Mouse (Mus musculus): ENCODE measurements around the gene Klhl11. TPM values are rescaled to one million over a fixed set of nuclear protein-coding genes. Genes with fewer than 3 reads are reported as not detected.

The Klhl11 gene
- polyA plus RNA-seq, 1 experiment from 2014 or later: 6.6 TPM

DNA sequence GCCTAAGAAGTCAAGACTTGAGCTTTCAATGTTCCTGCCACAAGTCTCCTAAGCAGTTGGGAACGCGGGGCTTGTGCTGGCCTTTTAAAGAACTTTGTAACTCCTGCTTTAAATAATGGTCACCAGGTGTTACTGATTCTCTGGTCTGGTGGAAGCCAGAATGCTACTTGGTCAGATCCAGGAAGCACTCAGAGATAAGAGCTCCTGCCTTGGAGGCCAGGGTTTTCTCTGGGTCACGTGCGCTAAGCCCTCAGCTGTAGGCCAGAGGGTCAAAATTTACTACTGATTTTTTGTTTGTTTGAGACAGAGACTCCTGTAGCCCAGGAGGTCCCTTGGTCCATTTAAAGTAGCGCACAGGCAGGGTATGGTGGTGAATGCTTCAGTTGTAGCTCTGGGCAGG lies 40.5 kb downstream of the Klhl11 start:
- Histone ChIP-seq H3K4me1 (peaks cover 39% of the 10 kb centered on the region), H3K27ac (replicated peaks) (no peak overlapping the region), H3K4me3 (no peak overlapping the region), H3K36me3 (peaks cover 67% of the 10 kb centered on the region), H3K27me3 (replicated peaks) (no peaks in the 10 kb centered on the region), H3K9ac (peak overlapping the region; percentile 24; the same call in 1 of the 2 replicates), H3K9me3 (no peaks in the 10 kb centered on the region), H3K4me2 (no peak overlapping the region)
- WGBS: 67% methylated on average over 5 of the region's 5 CpGs
- no peak for ATAC-seq (ENCODE audit: extremely low read depth, insufficient number of reproducible peaks, low FRiP score, low TSS enrichment)

GRCm38 (mm10) chr11:100430052-100430451 lies 42.5 kb downstream of the Klhl11 start:
- Histone ChIP-seq H3K9ac (peak overlapping the region; percentile 8; the same call in 1 of the 2 replicates), H3K36me3 (peaks cover 52% of the 10 kb centered on the region), H3K4me2 (no peak overlapping the region), H3K4me1 (peaks cover 49% of the 10 kb centered on the region), H3K9me3 (no peaks in the 10 kb centered on the region), H3K27me3 (replicated peaks) (no peaks in the 10 kb centered on the region), H3K4me3 (no peak overlapping the region), H3K27ac (replicated peaks) (peak overlapping the region; percentile 86)
- ATAC-seq (ENCODE audit: extremely low read depth, insufficient number of reproducible peaks, low FRiP score, low TSS enrichment): no peak
- WGBS: 44% methylated on average over 7 of the region's 7 CpGs

DNA sequence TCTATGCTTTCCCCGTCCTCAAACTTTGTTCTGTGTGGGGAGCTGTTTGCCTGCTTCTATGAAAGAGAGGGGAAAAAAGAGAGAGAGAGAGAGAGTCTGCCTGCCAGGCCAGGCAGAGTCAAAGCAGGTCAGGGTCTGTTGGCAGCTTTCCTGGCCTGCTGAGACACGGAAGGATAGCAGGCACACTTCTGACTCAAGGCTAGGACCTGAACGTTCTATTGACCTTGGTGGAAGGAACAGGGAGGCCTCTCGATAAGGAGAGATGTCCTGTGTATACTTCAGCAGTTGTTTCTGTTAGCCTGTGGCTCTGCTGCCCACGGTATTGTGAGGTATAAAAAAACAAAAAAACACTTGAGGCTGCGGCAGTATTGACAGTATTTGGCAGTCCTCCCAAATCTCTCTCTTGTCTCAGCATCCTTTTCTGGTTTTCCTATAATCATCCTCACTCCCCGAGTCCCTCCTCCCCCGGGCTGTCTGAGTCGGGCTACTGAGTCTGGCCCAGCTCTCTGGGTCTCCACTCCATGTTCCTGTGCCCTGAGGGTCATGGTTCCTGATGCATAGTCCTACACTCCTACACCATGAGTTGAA lies 43.8 kb downstream of the Klhl11 start:
- Histone ChIP-seq H3K4me1 (peaks cover 49% of the 10 kb centered on the region), H3K27ac (replicated peaks) (peak overlapping the region; percentile 86), H3K9me3 (no peaks in the 10 kb centered on the region), H3K4me3 (no peak overlapping the region), H3K9ac (peak overlapping the region; percentile 58), H3K4me2 (no peak overlapping the region), H3K36me3 (peaks cover 55% of the 10 kb centered on the region), H3K27me3 (replicated peaks) (no peaks in the 10 kb centered on the region)
- ATAC-seq (ENCODE audit: extremely low read depth, insufficient number of reproducible peaks, low FRiP score, low TSS enrichment): no peak
- 24% methylated on average over 9 of the region's 9 CpGs for WGBS

DNA sequence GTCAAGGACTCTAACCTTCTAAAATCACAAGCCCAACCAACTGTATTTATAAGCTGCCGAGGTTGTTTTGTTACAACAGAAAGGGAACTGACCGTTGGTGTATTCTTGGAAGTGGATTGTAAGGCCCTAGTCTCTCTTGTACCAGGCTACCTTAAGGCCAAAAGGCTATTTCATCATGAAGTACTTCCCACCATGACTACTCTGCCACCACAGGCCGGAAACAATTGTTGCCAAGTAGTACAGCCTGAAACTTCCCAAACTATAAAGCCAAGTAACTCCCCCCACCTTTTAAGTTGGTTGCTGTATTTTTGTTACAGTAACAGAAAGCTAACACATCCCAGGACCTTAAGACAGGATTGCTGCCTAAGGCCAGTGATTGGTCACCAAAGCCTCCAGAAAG lies 45.7 kb downstream of the Klhl11 start:
- Histone ChIP-seq H3K4me1 (peaks cover 45% of the 10 kb centered on the region), H3K4me2 (no peak overlapping the region), H3K9me3 (no peaks in the 10 kb centered on the region), H3K27me3 (replicated peaks) (no peaks in the 10 kb centered on the region), H3K27ac (replicated peaks) (no peak overlapping the region), H3K36me3 (peaks cover 57% of the 10 kb centered on the region), H3K9ac (0 out of 2 replicates have a peak overlapping the region, but pooled peaks have one; percentile 64), H3K4me3 (no peak overlapping the region)
- no peak for ATAC-seq (ENCODE audit: extremely low read depth, insufficient number of reproducible peaks, low FRiP score, low TSS enrichment)
- 63% methylated on average over 3 of the region's 3 CpGs for WGBS

DNA sequence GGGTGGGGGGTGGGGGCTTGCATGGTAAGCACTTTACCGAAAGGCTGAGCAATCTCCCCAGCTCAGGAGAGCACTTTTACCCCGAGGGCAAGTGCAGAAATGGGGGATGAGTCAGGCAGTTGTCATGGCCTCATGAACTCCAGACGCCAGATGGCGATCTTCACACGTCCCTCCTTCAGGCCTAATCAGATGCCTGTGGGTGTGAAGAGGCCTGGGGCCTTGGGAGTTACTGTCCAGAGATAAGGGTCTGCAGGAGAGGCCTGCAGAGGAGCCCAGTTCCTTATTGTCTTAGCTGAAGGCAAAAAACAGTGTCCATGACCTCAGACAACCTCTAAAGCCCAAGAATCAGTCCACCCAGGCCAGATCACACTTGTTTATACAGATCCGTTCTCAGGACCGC lies 46.7 kb downstream of the Klhl11 start:
- WGBS: 15% methylated on average over 7 of the region's 7 CpGs
- no peak overlapping the region for H3K4me3 ChIP-seq
- ATAC-seq (ENCODE audit: extremely low read depth, insufficient number of reproducible peaks, low FRiP score, low TSS enrichment): no peak
- peaks cover 39% of the 10 kb centered on the region for H3K4me1 ChIP-seq
- H3K36me3 ChIP-seq: peaks cover 62% of the 10 kb centered on the region
- no peaks in the 10 kb centered on the region for H3K9me3 ChIP-seq
- H3K27ac ChIP-seq (replicated peaks): no peak overlapping the region
- no peaks in the 10 kb centered on the region for H3K27me3 ChIP-seq (replicated peaks)
- H3K9ac ChIP-seq: peak overlapping the region; percentile 64
- H3K4me2 ChIP-seq: no peak overlapping the region

DNA sequence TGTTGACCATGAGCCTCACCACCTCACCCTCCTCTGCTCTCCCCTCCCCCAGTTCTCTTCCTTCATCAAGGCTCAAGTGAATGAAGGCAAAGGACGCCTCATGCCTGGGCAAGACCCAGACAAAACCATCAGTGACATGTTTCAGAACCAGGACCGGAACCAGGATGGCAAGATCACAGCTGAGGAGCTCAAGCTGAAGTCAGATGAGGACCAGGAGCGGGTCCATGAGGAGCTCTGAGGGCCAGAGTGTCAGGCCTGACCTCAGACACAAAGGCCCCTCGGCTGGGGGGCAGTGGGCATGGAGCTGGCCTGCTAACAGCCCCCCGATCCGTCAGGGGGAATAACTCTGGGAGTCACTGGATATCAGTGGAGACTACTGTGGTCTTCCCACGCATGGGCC lies 48.7 kb downstream of the Klhl11 start:
- Histone ChIP-seq H3K36me3 (peaks cover 62% of the 10 kb centered on the region), H3K4me2 (no peak overlapping the region), H3K4me3 (no peak overlapping the region), H3K27me3 (replicated peaks) (no peaks in the 10 kb centered on the region), H3K27ac (replicated peaks) (no peak overlapping the region), H3K9me3 (no peaks in the 10 kb centered on the region), H3K4me1 (peaks cover 19% of the 10 kb centered on the region), H3K9ac (no peak overlapping the region)
- WGBS: 84% methylated on average over 7 of the region's 7 CpGs
- no peak for ATAC-seq (ENCODE audit: extremely low read depth, insufficient number of reproducible peaks, low FRiP score, low TSS enrichment)

- Histone ChIP-seq H3K27me3 (replicated peaks) (no peaks in the 10 kb centered on the region), H3K36me3 (peaks cover 64% of the 10 kb centered on the region), H3K4me1 (peaks cover 21% of the 10 kb centered on the region), H3K9me3 (no peaks in the 10 kb centered on the region), H3K27ac (replicated peaks) (no peak overlapping the region), H3K9ac (no peak overlapping the region), H3K4me3 (no peak overlapping the region), H3K4me2 (no peak overlapping the region)
- 84% methylated on average over 8 of the region's 8 CpGs for WGBS
- ATAC-seq (ENCODE audit: extremely low read depth, insufficient number of reproducible peaks, low FRiP score, low TSS enrichment): no peak
These were observed 51.0 kb downstream of the Klhl11 start for GRCm38 (mm10) chr11:100421537-100421936.

- Histone ChIP-seq H3K4me1 (peaks cover 44% of the 10 kb centered on the region), H3K9me3 (no peaks in the 10 kb centered on the region), H3K27ac (replicated peaks) (peak within 1 kb of the TSS; percentile 95), H3K36me3 (peaks cover 30% of the 10 kb centered on the region), H3K4me3 (peak within 1 kb of the TSS; percentile 83), H3K9ac (peak within 1 kb of the TSS; percentile 94), H3K4me2 (peak within 1 kb of the TSS; percentile 88), H3K27me3 (replicated peaks) (no peaks in the 10 kb centered on the region)
- WGBS: under 1% methylated on average over 29 of the region's 31 CpGs
- ATAC-seq (ENCODE audit: extremely low read depth, insufficient number of reproducible peaks, low FRiP score, low TSS enrichment): peak; percentile 35; the same call in 1 of the 2 replicates
These were observed 57.4 kb downstream of the Klhl11 start, which contains the start of gene Fkbp10 for GRCm38 (mm10) chr11:100414914-100415822. Gene Fkbp10, plus strand, starts transcription at chr11:100415697.

DNA sequence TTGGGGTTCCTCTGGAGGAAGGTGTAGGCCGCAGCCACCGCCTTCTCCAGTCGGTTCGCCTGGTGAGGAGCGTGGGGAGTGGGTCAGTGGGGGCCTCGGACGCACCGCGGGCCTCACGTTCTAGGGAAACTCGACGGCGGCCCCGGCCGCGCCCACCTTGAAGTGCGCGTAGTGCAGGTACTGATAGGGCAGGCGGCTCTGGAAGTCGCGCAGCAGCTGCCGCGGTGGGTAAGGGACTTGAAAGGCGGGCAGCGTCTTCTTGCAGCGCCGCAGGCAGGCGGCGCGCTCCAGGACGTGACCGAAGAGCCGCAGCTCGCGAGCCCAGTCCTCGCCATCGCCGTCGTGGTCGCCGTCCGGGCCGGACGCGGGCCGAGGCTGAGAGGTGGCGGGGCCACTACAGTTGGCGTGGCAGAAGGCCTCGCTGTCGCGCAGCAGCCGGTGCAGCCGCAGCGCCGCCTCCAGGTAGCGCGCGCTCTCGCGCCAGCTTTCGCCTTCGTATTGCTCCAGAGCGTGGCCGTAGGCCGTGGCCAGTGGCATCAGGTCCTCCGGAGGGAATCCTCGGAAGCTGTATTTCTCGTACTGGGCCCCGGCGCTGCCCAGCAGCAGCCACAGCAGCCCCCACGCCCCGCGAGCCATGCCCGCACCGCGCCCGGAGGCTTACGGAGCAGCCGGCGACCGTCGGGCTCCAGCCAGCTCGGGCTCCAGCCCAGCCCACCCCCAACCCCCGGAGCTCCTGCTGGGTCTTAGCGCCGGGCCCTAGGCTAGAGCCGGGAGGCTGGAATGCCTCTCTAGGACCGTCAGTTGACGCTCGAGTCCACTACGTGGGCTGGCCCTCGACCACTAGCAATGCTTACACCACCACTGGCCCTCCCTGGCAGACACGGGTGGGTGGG lies 58.3 kb downstream of the Klhl11 start, which contains the start of gene P3h4:
Gene P3h4 (minus strand): TSS at position 816 of the 893 bp plus-strand sequence.
- no peaks in the 10 kb centered on the region for H3K27me3 ChIP-seq (replicated peaks)
- H3K4me1 ChIP-seq: peaks cover 44% of the 10 kb centered on the region
- under 1% methylated on average over 93 of the region's 93 CpGs for WGBS
- H3K9me3 ChIP-seq: no peaks in the 10 kb centered on the region
- peak within 1 kb of the TSS; percentile 88 for H3K4me2 ChIP-seq
- ATAC-seq (ENCODE audit: extremely low read depth, insufficient number of reproducible peaks, low FRiP score, low TSS enrichment): peak; percentile 83
- peaks cover 33% of the 10 kb centered on the region for H3K36me3 ChIP-seq
- H3K27ac ChIP-seq (replicated peaks): peak within 1 kb of the TSS; percentile 95
- peak within 1 kb of the TSS; percentile 94 for H3K9ac ChIP-seq
- peak within 1 kb of the TSS; percentile 83 for H3K4me3 ChIP-seq

DNA sequence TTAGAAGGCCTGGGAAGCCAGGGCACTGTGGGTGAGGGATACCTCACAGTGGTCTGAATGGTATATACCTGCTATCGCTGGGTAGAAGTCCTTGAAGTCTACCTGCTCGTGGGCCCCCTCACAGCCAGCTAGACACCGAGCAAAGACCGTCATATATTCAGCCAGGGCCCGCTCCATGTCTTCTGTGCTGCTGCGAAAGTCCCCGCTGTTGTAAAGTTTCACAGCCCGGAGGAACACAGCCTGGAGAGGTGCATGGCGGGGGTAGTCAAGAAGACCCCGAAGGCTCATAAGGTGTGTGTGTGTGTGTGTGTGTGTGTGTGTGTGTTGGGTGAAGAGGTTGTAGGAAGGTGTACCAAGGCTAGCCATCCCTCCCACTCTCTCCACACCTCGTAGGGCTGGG lies 59.0 kb downstream of the Klhl11 start:
- Histone ChIP-seq H3K27ac (replicated peaks) (peak overlapping the region; percentile 95), H3K4me3 (peak overlapping the region; percentile 83), H3K4me2 (peak overlapping the region; percentile 88), H3K27me3 (replicated peaks) (no peaks in the 10 kb centered on the region), H3K9ac (peak overlapping the region; percentile 94), H3K4me1 (peaks cover 44% of the 10 kb centered on the region), H3K9me3 (no peaks in the 10 kb centered on the region), H3K36me3 (peaks cover 34% of the 10 kb centered on the region)
- 58% methylated on average over 11 of the region's 11 CpGs for WGBS
- ATAC-seq (ENCODE audit: extremely low read depth, insufficient number of reproducible peaks, low FRiP score, low TSS enrichment): no peak
